Mouse (Mus musculus) testis, postnatal 10 days (tissue): ENCODE data around the gene Gm10153.
"Not testable (repeated sequence)": the region's sequence is repeated elsewhere in the genome, so short reads cannot be mapped to it uniquely, and the experiment has no call there.

Source experiments
- DNase-seq: peaks from one replicate; pipeline ENCODE4 v3.0.0; 2021; ENCODE audit warnings: low spot score

Gene Gm10153

GRCm38 (mm10) chr7:142143506-142144010, 46.6 kb downstream of the Gm10153 start:
- DNase-seq: not testable (repeated sequence)

- no peak for DNase-seq
Observed at GRCm38 (mm10) chr7:142140696-142141095, 49.5 kb downstream of the Gm10153 start.
